Mouse (Mus musculus) testis, adult 2 months (tissue): ENCODE results near the gene Mob3a. TPM values are rescaled to one million over a fixed set of nuclear protein-coding genes. Genes with fewer than 3 reads are reported as not detected.

Experiments used
- H3K27ac ChIP-seq: fragments of 200-500 bp; 2 replicates; pipeline ENCODE4 v1.5.1; 2012; ENCODE audit warnings: low read depth, low read length; ENCODE audit not compliant: control insufficient read depth, insufficient read depth
- H3K27me3 ChIP-seq: fragments of 200-500 bp; 2 replicates; pipeline ENCODE4 v1.6.1; 2012; ENCODE audit warnings: mild to moderate bottlenecking, low read length, moderate library complexity; ENCODE audit not compliant: control insufficient read depth, insufficient read depth
- H3K36me3 ChIP-seq: fragments of 200-500 bp; 2 replicates; pipeline ENCODE4 v1.6.1; 2012; ENCODE audit warnings: mild to moderate bottlenecking, low read length; ENCODE audit not compliant: control insufficient read depth, insufficient read depth
- H3K4me1 ChIP-seq: fragments of 200-500 bp; 2 replicates; pipeline ENCODE4 v1.6.1; 2012; ENCODE audit warnings: low read length; ENCODE audit not compliant: control insufficient read depth, insufficient read depth
- H3K4me3 ChIP-seq: fragments of 200-500 bp; 2 replicates; pipeline ENCODE4 v1.5.1; 2012; ENCODE audit warnings: low read depth, mild to moderate bottlenecking, low read length, moderate library complexity, mixed read lengths; ENCODE audit not compliant: control insufficient read depth
- CTCF ChIP-seq: fragments of 200-500 bp; IDR thresholded peaks from 2 replicates; pipeline ENCODE4 v1.5.1; 2012; ENCODE audit warnings: low read depth, mild to moderate bottlenecking, inconsistent platforms, low read length, moderate library complexity; ENCODE audit not compliant: control insufficient read depth, insufficient read depth, insufficient replicate concordance
- POLR2A ChIP-seq: fragments of 200-500 bp; IDR thresholded peaks from 2 replicates; pipeline ENCODE4 v1.6.1; 2012; ENCODE audit warnings: low read depth, mild to moderate bottlenecking, inconsistent platforms, low read length, moderate library complexity; ENCODE audit not compliant: control insufficient read depth
- polyA plus RNA-seq: library from polyadenylated mRNA; depleted of rRNA; stranded (reverse); fragments of >200 nt; gene quantifications from 2 replicates; pipeline ENCODE4 v1.2.3, GENCODE M21; 2012

Gene Mob3a
- polyA plus RNA-seq, 1 experiment = 11.1 TPM

- TF ChIP-seq POLR2A (no peak), CTCF (no peak)
- Histone ChIP-seq H3K4me3 (no peak overlapping the region), H3K27ac (no peak overlapping the region), H3K4me1 (peaks cover 7% of the 10 kb centered on the region), H3K27me3 (no peaks in the 10 kb centered on the region), H3K36me3 (no peaks in the 10 kb centered on the region; the same call in 1 of the 2 replicates)
Observed at GRCm38 (mm10) chr10:80694159-80694938, 7.4 kb downstream of the Mob3a start.

GRCm38 (mm10) chr10:80693401-80694045 is 8.3 kb downstream of the Mob3a start:
- H3K4me1 ChIP-seq = peaks cover 7% of the 10 kb centered on the region
- H3K4me3 ChIP-seq = no peak overlapping the region
- H3K27me3 ChIP-seq = no peaks in the 10 kb centered on the region
- H3K36me3 ChIP-seq = no peaks in the 10 kb centered on the region; the same call in 1 of the 2 replicates
- no peak for TF ChIP-seq CTCF
- no peak for TF ChIP-seq POLR2A
- H3K27ac ChIP-seq = no peak overlapping the region

GRCm38 (mm10) chr10:80692249-80693165 is 9.3 kb downstream of the Mob3a start:
- Histone ChIP-seq H3K27ac (no peak overlapping the region), H3K27me3 (no peaks in the 10 kb centered on the region), H3K36me3 (no peaks in the 10 kb centered on the region; the same call in 1 of the 2 replicates), H3K4me1 (peaks cover 7% of the 10 kb centered on the region), H3K4me3 (no peak overlapping the region)
- TF ChIP-seq POLR2A (no peak), CTCF (no peak)

- Histone ChIP-seq H3K27me3 (no peaks in the 10 kb centered on the region), H3K36me3 (no peaks in the 10 kb centered on the region; the same call in 1 of the 2 replicates), H3K27ac (no peak overlapping the region), H3K4me3 (no peak overlapping the region), H3K4me1 (no peaks in the 10 kb centered on the region)
- TF ChIP-seq CTCF (peak; percentile 49; the same call in 1 of the 2 replicates), POLR2A (no peak)
Observed at GRCm38 (mm10) chr10:80687850-80688249, 13.9 kb downstream of the Mob3a start.

- H3K27me3 ChIP-seq = no peaks in the 10 kb centered on the region
- TF ChIP-seq POLR2A = no peak
- TF ChIP-seq CTCF = no peak
- no peaks in the 10 kb centered on the region; the same call in 1 of the 2 replicates for H3K36me3 ChIP-seq
- no peaks in the 10 kb centered on the region for H3K4me1 ChIP-seq
- H3K27ac ChIP-seq = no peak overlapping the region
- no peak overlapping the region for H3K4me3 ChIP-seq
Observed at GRCm38 (mm10) chr10:80686617-80687016, 15.2 kb downstream of the Mob3a start.

- no peak overlapping the region for H3K4me3 ChIP-seq
- H3K27ac ChIP-seq = no peak overlapping the region
- TF ChIP-seq POLR2A (no peak), CTCF (no peak)
- H3K27me3 ChIP-seq = no peaks in the 10 kb centered on the region
- H3K4me1 ChIP-seq = no peaks in the 10 kb centered on the region
- H3K36me3 ChIP-seq = no peaks in the 10 kb centered on the region
Observed at GRCm38 (mm10) chr10:80684984-80685383, 16.8 kb downstream of the Mob3a start.

GRCm38 (mm10) chr10:80684214-80684613 is 17.6 kb downstream of the Mob3a start:
- Histone ChIP-seq H3K36me3 (no peaks in the 10 kb centered on the region), H3K27me3 (no peaks in the 10 kb centered on the region), H3K4me3 (no peak overlapping the region), H3K27ac (no peak overlapping the region), H3K4me1 (no peaks in the 10 kb centered on the region; the same call in 1 of the 2 replicates)
- TF ChIP-seq CTCF = peak; percentile 63; the same call in 1 of the 2 replicates
- no peak for TF ChIP-seq POLR2A
